Mouse (Mus musculus): ENCODE measurements around the gene Slc16a14. TPM values are rescaled to one million over a fixed set of nuclear protein-coding genes. Genes with fewer than 3 reads are reported as not detected.
"Not testable (repeated sequence)": the region's sequence is repeated elsewhere in the genome, so short reads cannot be mapped to it uniquely, and the experiment has no call there.

Gene Slc16a14
- not detected in 2 replicates for polyA plus RNA-seq (2012; ENCODE audit: insufficient read depth, insufficient read length, missing spikeins)

- TF ChIP-seq CTCF (IDR thresholded peaks at IDR 0.05; ENCODE audit: low read depth, low read length) (peak; percentile 21; the same call in 1 of the 2 replicates), POLR2A (IDR thresholded peaks at IDR 0.05; ENCODE audit: borderline replicate concordance, low read depth, low read length) (no peak)
- peaks cover 6% of the 10 kb centered on the region for H3K4me1 ChIP-seq (ENCODE audit: control insufficient read depth, insufficient read depth, low read length)
- peak within 1 kb of the TSS; percentile 58 for H3K4me3 ChIP-seq (ENCODE audit: insufficient read depth, low read length)
- peak within 1 kb of the TSS; percentile 17; the same call in 1 of the 2 replicates for H3K27ac ChIP-seq (ENCODE audit: insufficient read depth, low read depth, low read length)
These were observed at the start of gene Slc16a14 for GRCm38 (mm10) chr1:84934503-84935333. Gene Slc16a14, minus strand, starts transcription at chr1:84935134.

GRCm38 (mm10) chr1:84961779-84962178, 26.8 kb upstream of the Slc16a14 start:
- not testable (repeated sequence) for H3K27ac ChIP-seq (ENCODE audit: insufficient read depth, low read depth, low read length); H3K4me3 ChIP-seq (ENCODE audit: insufficient read depth, low read length)

GRCm38 (mm10) chr1:84957713-84958112, 22.8 kb upstream of the Slc16a14 start:
- H3K4me1 ChIP-seq (ENCODE audit: control insufficient read depth, insufficient read depth, low read length); H3K27ac ChIP-seq (ENCODE audit: insufficient read depth, low read depth, low read length); H3K4me3 ChIP-seq (ENCODE audit: insufficient read depth, low read length): not testable (repeated sequence)

More at GRCm38 (mm10) chr1:84961779-84962178, 26.8 kb upstream of the Slc16a14 start:
- H3K4me1 ChIP-seq (ENCODE audit: control insufficient read depth, insufficient read depth, low read length) = not testable (repeated sequence)

GRCm38 (mm10) chr1:84956771-84957170, 21.8 kb upstream of the Slc16a14 start:
- not testable (repeated sequence) for H3K4me3 ChIP-seq (ENCODE audit: insufficient read depth, low read length); H3K27ac ChIP-seq (ENCODE audit: insufficient read depth, low read depth, low read length); H3K4me1 ChIP-seq (ENCODE audit: control insufficient read depth, insufficient read depth, low read length)

GRCm38 (mm10) chr1:84952456-84953181, 17.7 kb upstream of the Slc16a14 start:
- Histone ChIP-seq H3K4me3 (ENCODE audit: insufficient read depth, low read length) (no peak overlapping the region), H3K27ac (ENCODE audit: insufficient read depth, low read depth, low read length) (no peak overlapping the region)

GRCm38 (mm10) chr1:84951566-84951965, 16.6 kb upstream of the Slc16a14 start:
- H3K27ac ChIP-seq (ENCODE audit: insufficient read depth, low read depth, low read length) = no peak overlapping the region
- peaks cover 2% of the 10 kb centered on the region for H3K4me1 ChIP-seq (ENCODE audit: control insufficient read depth, insufficient read depth, low read length)
- TF ChIP-seq POLR2A (IDR thresholded peaks at IDR 0.05; ENCODE audit: borderline replicate concordance, low read depth, low read length) = no peak
- no peak for TF ChIP-seq CTCF (IDR thresholded peaks at IDR 0.05; ENCODE audit: low read depth, low read length)
- H3K4me3 ChIP-seq (ENCODE audit: insufficient read depth, low read length) = no peak overlapping the region

More at GRCm38 (mm10) chr1:84952456-84953181, 17.7 kb upstream of the Slc16a14 start:
- TF ChIP-seq CTCF (IDR thresholded peaks at IDR 0.05; ENCODE audit: low read depth, low read length) = no peak
- no peak for TF ChIP-seq POLR2A (IDR thresholded peaks at IDR 0.05; ENCODE audit: borderline replicate concordance, low read depth, low read length)
- H3K4me1 ChIP-seq (ENCODE audit: control insufficient read depth, insufficient read depth, low read length) = no peaks in the 10 kb centered on the region

GRCm38 (mm10) chr1:84947390-84947789, 12.5 kb upstream of the Slc16a14 start:
- Histone ChIP-seq H3K4me1 (ENCODE audit: control insufficient read depth, insufficient read depth, low read length) (peaks cover 17% of the 10 kb centered on the region), H3K4me3 (ENCODE audit: insufficient read depth, low read length) (no peak overlapping the region), H3K27ac (ENCODE audit: insufficient read depth, low read depth, low read length) (no peak overlapping the region)
- TF ChIP-seq POLR2A (IDR thresholded peaks at IDR 0.05; ENCODE audit: borderline replicate concordance, low read depth, low read length) (no peak), CTCF (IDR thresholded peaks at IDR 0.05; ENCODE audit: low read depth, low read length) (no peak)

- Histone ChIP-seq H3K27ac (ENCODE audit: insufficient read depth, low read depth, low read length) (no peak overlapping the region), H3K4me1 (ENCODE audit: control insufficient read depth, insufficient read depth, low read length) (peaks cover 17% of the 10 kb centered on the region)
These were observed 11.0 kb upstream of the Slc16a14 start for GRCm38 (mm10) chr1:84945950-84946349.

GRCm38 (mm10) chr1:84943549-84943948, 8.6 kb upstream of the Slc16a14 start:
- TF ChIP-seq CTCF (IDR thresholded peaks at IDR 0.05; ENCODE audit: low read depth, low read length) (no peak), POLR2A (IDR thresholded peaks at IDR 0.05; ENCODE audit: borderline replicate concordance, low read depth, low read length) (no peak)
- H3K4me1 ChIP-seq (ENCODE audit: control insufficient read depth, insufficient read depth, low read length) = peaks cover 17% of the 10 kb centered on the region
- H3K4me3 ChIP-seq (ENCODE audit: insufficient read depth, low read length) = no peak overlapping the region
- H3K27ac ChIP-seq (ENCODE audit: insufficient read depth, low read depth, low read length) = no peak overlapping the region

More at GRCm38 (mm10) chr1:84945950-84946349, 11.0 kb upstream of the Slc16a14 start:
- H3K4me3 ChIP-seq (ENCODE audit: insufficient read depth, low read length) = no peak overlapping the region
- TF ChIP-seq POLR2A (IDR thresholded peaks at IDR 0.05; ENCODE audit: borderline replicate concordance, low read depth, low read length) = no peak
- no peak for TF ChIP-seq CTCF (IDR thresholded peaks at IDR 0.05; ENCODE audit: low read depth, low read length)

- H3K4me1 ChIP-seq (ENCODE audit: control insufficient read depth, insufficient read depth, low read length) = peaks cover 17% of the 10 kb centered on the region
- TF ChIP-seq CTCF (IDR thresholded peaks at IDR 0.05; ENCODE audit: low read depth, low read length) = no peak
- TF ChIP-seq POLR2A (IDR thresholded peaks at IDR 0.05; ENCODE audit: borderline replicate concordance, low read depth, low read length) = no peak
- H3K27ac ChIP-seq (ENCODE audit: insufficient read depth, low read depth, low read length) = no peak overlapping the region
- no peak overlapping the region for H3K4me3 ChIP-seq (ENCODE audit: insufficient read depth, low read length)
These were observed 7.7 kb upstream of the Slc16a14 start for GRCm38 (mm10) chr1:84942666-84943065.

All from bone marrow macrophage, adult 2 months (primary cell).